Mouse (Mus musculus) myocyte (in vitro differentiated cells): ENCODE data around the gene Mcrip1. TPM values are rescaled to one million over a fixed set of nuclear protein-coding genes. Genes with fewer than 3 reads are reported as not detected.

ENCODE experiments used
- H3K27me3 ChIP-seq: one replicate; pipeline ENCODE4 v1.6.1; 2011; ENCODE audit not compliant: control insufficient read depth, insufficient read depth, insufficient read length
- H3K36me3 ChIP-seq: one replicate; pipeline ENCODE4 v1.6.1; 2011; ENCODE audit not compliant: control insufficient read depth, insufficient read depth
- H3K4me2 ChIP-seq: one replicate; pipeline ENCODE4 v1.6.1; 2011; ENCODE audit warnings: low read depth, control low read depth
- H3K4me3 ChIP-seq: one replicate; pipeline ENCODE4 v1.5.1; 2011; ENCODE audit warnings: mild to moderate bottlenecking, control low read depth, moderate library complexity
- H3K79me2 ChIP-seq: one replicate; pipeline ENCODE4 v1.6.1; 2011; ENCODE audit not compliant: control insufficient read depth, insufficient read depth
- H3ac ChIP-seq: one replicate; pipeline ENCODE4 v1.6.1; 2011; ENCODE audit not compliant: control insufficient read depth, insufficient read length
- CEBPB ChIP-seq: IDR thresholded peaks from 2 replicates; pipeline ENCODE4 v1.6.1; 2011; ENCODE audit warnings: mild to moderate bottlenecking, moderate library complexity; ENCODE audit not compliant: poor library complexity, insufficient read depth, severe bottlenecking
- E2F4 ChIP-seq: IDR thresholded peaks from one replicate; pipeline ENCODE4 v1.6.1; 2011; ENCODE audit warnings: mild to moderate bottlenecking, control low read depth, moderate library complexity; ENCODE audit not compliant: insufficient read depth
- MAX ChIP-seq: IDR thresholded peaks from one replicate; pipeline ENCODE4 v1.6.1; 2011; ENCODE audit warnings: low read depth, mild to moderate bottlenecking, control low read depth
- MYOD1 ChIP-seq, 3 experiments: IDR thresholded peaks; one replicate each; pipeline ENCODE4 v1.6.1; 2011; ENCODE audit warnings: control low read depth in 2 of 3, low read depth in 2 of 3, mild to moderate bottlenecking in 2 of 3, moderate library complexity in 1 of 3; ENCODE audit not compliant: insufficient read length in 2 of 3, control insufficient read depth in 1 of 3
- MYOG ChIP-seq, 3 experiments: IDR thresholded peaks; one replicate each; pipeline ENCODE4 v1.6.1; 2011; ENCODE audit warnings: control low read depth in 2 of 3, low read depth in 2 of 3, mild to moderate bottlenecking in 2 of 3; ENCODE audit not compliant: insufficient read length in 2 of 3, control insufficient read depth in 1 of 3, insufficient read depth in 1 of 3
- POLR2A ChIP-seq: IDR thresholded peaks from one replicate; pipeline ENCODE4 v1.6.1; 2011; ENCODE audit warnings: low read depth, mild to moderate bottlenecking, control low read depth, moderate library complexity; ENCODE audit not compliant: insufficient read length
- POLR2AphosphoS2 ChIP-seq: IDR thresholded peaks from one replicate; pipeline ENCODE4 v1.6.1; 2011; ENCODE audit warnings: low read depth, control low read depth; ENCODE audit not compliant: insufficient read length
- REST ChIP-seq: IDR thresholded peaks from one replicate; pipeline ENCODE4 v1.6.1; 2011; ENCODE audit warnings: mild to moderate bottlenecking, control low read depth, moderate library complexity; ENCODE audit not compliant: insufficient read depth, insufficient read length
- SRF ChIP-seq: IDR thresholded peaks from one replicate; pipeline ENCODE4 v1.6.1; 2011; ENCODE audit warnings: low read depth; ENCODE audit not compliant: control insufficient read depth, insufficient read length
- TCF12 ChIP-seq: IDR thresholded peaks from one replicate; pipeline ENCODE4 v1.6.1; 2011; ENCODE audit warnings: mild to moderate bottlenecking, control low read depth; ENCODE audit not compliant: poor library complexity, insufficient read depth, severe bottlenecking
- TCF3 ChIP-seq: IDR thresholded peaks from one replicate; pipeline ENCODE4 v1.6.1; 2011; ENCODE audit warnings: low read depth, control low read depth; ENCODE audit not compliant: insufficient read length
- USF1 ChIP-seq: IDR thresholded peaks from one replicate; pipeline ENCODE4 v1.6.1; 2011; ENCODE audit warnings: low read depth, mild to moderate bottlenecking, control low read depth, moderate library complexity
- polyA plus RNA-seq: library from polyadenylated mRNA; unstranded; fragments of >200 nt; fragmentation: generic; extraction: Trizol; gene quantifications from one replicate; pipeline ENCODE4 v1.2.1, GENCODE M21; 2012; ENCODE audit warnings: missing spikeins

Mcrip1 gene
- polyA plus RNA-seq, 1 experiment: 237 TPM

- TF ChIP-seq USF1 (no peak), REST (no peak), MYOG (IDR thresholded peaks at IDR 0.05; ENCODE audit: control insufficient read depth in 1 of 3, insufficient read depth in 1 of 3, insufficient read length in 2 of 3, low read depth in 2 of 3) (no peak), TCF12 (no peak), POLR2A (no peak), MAX (no peak), SRF (no peak), E2F4 (no peak), POLR2AphosphoS2 (no peak)
- H3ac ChIP-seq: no peak overlapping the region
- H3K4me2 ChIP-seq: no peak overlapping the region
- H3K4me3 ChIP-seq: no peak overlapping the region
- no peaks in the 10 kb centered on the region for H3K79me2 ChIP-seq
- H3K27me3 ChIP-seq: peaks cover 66% of the 10 kb centered on the region
- H3K36me3 ChIP-seq: no peaks in the 10 kb centered on the region
These were observed 14.4 kb downstream of the Mcrip1 start for GRCm38 (mm10) chr11:120535145-120535544.

GRCm38 (mm10) chr11:120534093-120534492 is 15.4 kb downstream of the Mcrip1 start:
- H3K36me3 ChIP-seq: no peaks in the 10 kb centered on the region
- H3K27me3 ChIP-seq: peaks cover 76% of the 10 kb centered on the region
- H3K4me2 ChIP-seq: no peak overlapping the region
- no peaks in the 10 kb centered on the region for H3K79me2 ChIP-seq
- TF ChIP-seq POLR2AphosphoS2 (no peak), USF1 (no peak), E2F4 (no peak), MAX (no peak), TCF3 (no peak), POLR2A (no peak), MYOG (IDR thresholded peaks at IDR 0.05; ENCODE audit: control insufficient read depth in 1 of 3, insufficient read depth in 1 of 3, insufficient read length in 2 of 3, low read depth in 2 of 3) (no peak), CEBPB (no peak), SRF (no peak), MYOD1 (IDR thresholded peaks at IDR 0.05; ENCODE audit: control insufficient read depth in 1 of 3, insufficient read length in 2 of 3, low read depth in 2 of 3) (no peak)
- no peak overlapping the region for H3K4me3 ChIP-seq
- no peak overlapping the region for H3ac ChIP-seq

GRCm38 (mm10) chr11:120531646-120532045 is 17.9 kb downstream of the Mcrip1 start:
- no peak overlapping the region for H3K4me3 ChIP-seq

GRCm38 (mm10) chr11:120530085-120530964 is 19.2 kb downstream of the Mcrip1 start, which contains the start of gene Gcgr:
Gene Gcgr, plus strand, starts transcription at chr11:120530699.
- H3K36me3 ChIP-seq: no peaks in the 10 kb centered on the region
- H3ac ChIP-seq: no peak within 1 kb of the TSS
- no peak within 1 kb of the TSS for H3K4me3 ChIP-seq
- TF ChIP-seq TCF3: no peak
- TF ChIP-seq CEBPB: no peak
- TF ChIP-seq MYOD1 (IDR thresholded peaks at IDR 0.05; ENCODE audit: control insufficient read depth in 1 of 3, insufficient read length in 2 of 3, low read depth in 2 of 3): no peak
- TF ChIP-seq MYOG (IDR thresholded peaks at IDR 0.05; ENCODE audit: control insufficient read depth in 1 of 3, insufficient read depth in 1 of 3, insufficient read length in 2 of 3, low read depth in 2 of 3): no peak
- no peak for TF ChIP-seq TCF12
- no peak for TF ChIP-seq REST
- no peak for TF ChIP-seq POLR2AphosphoS2
- no peak for TF ChIP-seq E2F4
- no peak for TF ChIP-seq USF1
- no peak within 1 kb of the TSS for H3K4me2 ChIP-seq
- no peaks in the 10 kb centered on the region for H3K79me2 ChIP-seq
- peaks cover 65% of the 10 kb centered on the region for H3K27me3 ChIP-seq

More at GRCm38 (mm10) chr11:120531646-120532045, 17.9 kb downstream of the Mcrip1 start:
- Histone ChIP-seq H3ac (no peak overlapping the region), H3K79me2 (no peaks in the 10 kb centered on the region), H3K4me2 (no peak overlapping the region), H3K36me3 (no peaks in the 10 kb centered on the region), H3K27me3 (peaks cover 75% of the 10 kb centered on the region)
- no peak for TF ChIP-seq TCF3

GRCm38 (mm10) chr11:120528903-120529302 is 20.6 kb downstream of the Mcrip1 start:
- Histone ChIP-seq H3K27me3 (peaks cover 51% of the 10 kb centered on the region), H3K79me2 (no peaks in the 10 kb centered on the region), H3ac (no peak overlapping the region), H3K36me3 (no peaks in the 10 kb centered on the region), H3K4me2 (no peak overlapping the region), H3K4me3 (no peak overlapping the region)
- TF ChIP-seq POLR2A (no peak), MYOD1 (IDR thresholded peaks at IDR 0.05; ENCODE audit: control insufficient read depth in 1 of 3, insufficient read length in 2 of 3, low read depth in 2 of 3) (no peak)
